Mouse (Mus musculus) forebrain, embryonic 16.5 days (tissue): ENCODE results near the gene Clmn. TPM values are rescaled to one million over a fixed set of nuclear protein-coding genes. Genes with fewer than 3 reads are reported as not detected.
A peak's percentile ranks its signal among the peaks of the same experiment; 100 is the strongest.

Experiments used
- ATAC-seq: fragments of 200-750 bp; cut with Nextera tagmentation; 2 replicates; pipeline ENCODE4 v1.8.0; 2017; ENCODE audit warnings: mild to moderate bottlenecking, moderate library complexity
- H3K27ac ChIP-seq: fragments of 300-500 bp; sonication (generic); 2 replicates; pipeline ENCODE4 v1.5.1; 2014; ENCODE audit warnings: low read length, control low read depth
- H3K27me3 ChIP-seq: fragments of 300-500 bp; sonication (generic); replicated peaks from 2 replicates; pipeline ENCODE4 v1.6.1; 2014; ENCODE audit warnings: low read length; ENCODE audit not compliant: control insufficient read depth, insufficient read depth
- H3K36me3 ChIP-seq: fragments of 300-500 bp; sonication (generic); 2 replicates; pipeline ENCODE4 v1.6.1; 2014; ENCODE audit not compliant: control insufficient read depth, insufficient read depth
- H3K4me1 ChIP-seq: fragments of 300-500 bp; sonication (generic); replicated peaks from 2 replicates; pipeline ENCODE4 v1.6.1; 2014; ENCODE audit warnings: low read length; ENCODE audit not compliant: control insufficient read depth, insufficient read depth
- H3K4me2 ChIP-seq: fragments of 300-500 bp; sonication (generic); 2 replicates; pipeline ENCODE4 v1.6.1; 2014; ENCODE audit warnings: mild to moderate bottlenecking, low read length, control low read depth
- H3K4me3 ChIP-seq: fragments of 300-500 bp; sonication (generic); replicated peaks from 2 replicates; pipeline ENCODE4 v1.5.1; 2014; ENCODE audit warnings: mild to moderate bottlenecking, low read length, control low read depth
- H3K9ac ChIP-seq: fragments of 300-500 bp; sonication (generic); replicated peaks from 2 replicates; pipeline ENCODE4 v1.6.1; 2014; ENCODE audit warnings: low read depth, low read length, control low read depth
- H3K9me3 ChIP-seq: fragments of 300-500 bp; sonication (generic); 2 replicates; pipeline ENCODE4 v1.6.1; 2016; ENCODE audit warnings: low read length; ENCODE audit not compliant: control insufficient read depth
- WGBS: fragments of 180-500 bp; shearing (Covaris S2); extraction: QIAGEN DNeasy Blood & Tissue Kit; methylation state at CpG from one replicate; pipeline ENCODE4 v1.1.7; 2014; 5-methylcytosine and 5-hydroxymethylcytosine counted together
- polyA plus RNA-seq: library from polyadenylated mRNA; unstranded; fragments of >200 nt; fragmentation: Nextera tagmentation; extraction: Ambion mirVana; gene quantifications from 2 replicates; pipeline ENCODE4 v1.2.1, GENCODE M21; 2015

Gene Clmn
- polyA plus RNA-seq, 1 experiment from 2014 or later, result 0.71 TPM

GRCm38 (mm10) chr12:104865166-104865535 is 275 bp upstream of the Clmn start:
- ATAC-seq, result peak; percentile 60
- WGBS, result 0% methylated on average over 6 of the region's 10 CpGs
- H3K9ac ChIP-seq, result peak overlapping the region; percentile 88
- peak overlapping the region; percentile 91 for H3K4me2 ChIP-seq
- no peaks in the 10 kb centered on the region for H3K9me3 ChIP-seq
- no peak overlapping the region for H3K27ac ChIP-seq
- peaks cover 11% of the 10 kb centered on the region for H3K4me1 ChIP-seq
- no peaks in the 10 kb centered on the region for H3K36me3 ChIP-seq
- peak overlapping the region; percentile 78 for H3K4me3 ChIP-seq
- no peaks in the 10 kb centered on the region for H3K27me3 ChIP-seq

DNA sequence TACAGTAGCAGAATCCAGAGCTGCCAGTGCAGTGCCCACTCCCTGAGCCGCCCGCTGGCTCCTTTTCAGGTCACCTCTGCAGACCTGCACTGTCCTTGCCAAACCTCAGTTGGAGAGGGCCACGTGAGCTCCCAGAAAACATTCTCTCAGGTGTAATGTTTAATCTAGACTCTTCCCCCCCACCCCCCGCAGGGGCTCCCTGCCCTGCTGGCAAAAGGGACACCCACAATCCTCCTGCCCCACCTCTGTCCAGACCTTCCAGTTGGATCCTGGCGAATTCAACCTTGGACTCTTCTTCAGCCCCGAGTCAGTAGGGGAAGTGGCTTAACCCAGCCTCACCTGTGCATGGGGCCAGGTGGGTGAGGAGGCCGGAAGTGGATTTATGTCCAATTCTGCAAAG is 1.2 kb downstream of the Clmn start:
- Histone ChIP-seq H3K4me1 (peaks cover 18% of the 10 kb centered on the region), H3K27ac (no peak overlapping the region), H3K9me3 (no peaks in the 10 kb centered on the region), H3K36me3 (no peaks in the 10 kb centered on the region), H3K4me2 (no peak overlapping the region), H3K27me3 (no peaks in the 10 kb centered on the region), H3K4me3 (no peak overlapping the region), H3K9ac (no peak overlapping the region)
- ATAC-seq, result no peak
- WGBS, result 84% methylated on average over 7 of the region's 7 CpGs

DNA sequence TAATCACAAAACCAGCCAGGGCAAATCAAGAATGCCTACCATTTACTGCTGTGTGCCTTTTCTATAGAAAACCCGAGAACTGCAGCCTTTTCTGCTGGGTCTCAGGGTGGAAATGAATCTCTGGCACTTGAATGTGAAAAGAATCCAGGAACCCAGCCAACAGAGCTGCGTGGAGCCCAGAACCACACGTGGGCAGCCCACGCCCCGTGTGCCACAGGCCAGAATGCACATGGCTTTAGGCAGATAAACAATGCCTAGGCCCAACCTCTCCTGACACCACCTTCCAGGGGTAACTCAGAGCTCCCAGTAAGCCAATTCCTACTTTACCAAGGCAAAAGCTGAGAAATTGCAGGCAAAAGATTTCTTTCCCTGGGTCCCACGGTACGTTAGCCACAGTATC is 5.7 kb downstream of the Clmn start:
- Histone ChIP-seq H3K4me2 (no peak overlapping the region), H3K4me1 (peaks cover 10% of the 10 kb centered on the region), H3K27ac (peak overlapping the region; percentile 61), H3K9ac (0 out of 2 replicates have a peak overlapping the region, but pooled peaks have one; percentile 8), H3K9me3 (no peaks in the 10 kb centered on the region), H3K27me3 (no peaks in the 10 kb centered on the region), H3K4me3 (no peak overlapping the region), H3K36me3 (no peaks in the 10 kb centered on the region)
- 41% methylated on average over 7 of the region's 7 CpGs for WGBS
- peak; percentile 29; the same call in 1 of the 2 replicates for ATAC-seq

DNA sequence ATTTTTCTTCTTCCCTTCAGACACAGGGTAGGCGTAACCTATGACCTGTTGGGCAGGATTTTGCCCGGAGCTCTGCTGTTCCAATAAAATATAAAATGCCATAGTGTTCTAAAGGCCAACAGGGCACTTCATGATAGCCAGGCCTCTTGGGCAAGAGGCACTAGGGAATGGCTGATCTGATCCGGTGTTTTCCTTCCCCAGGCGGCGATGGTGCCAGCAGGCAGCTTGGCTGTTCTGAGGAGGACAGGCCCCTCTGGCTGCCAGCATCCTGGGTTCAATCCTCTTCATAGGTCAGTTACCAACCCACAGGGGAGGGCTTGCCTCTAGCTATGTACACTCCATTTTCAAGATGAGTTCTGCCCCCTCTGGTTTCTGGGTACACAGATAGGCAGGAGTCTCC is 6.1 kb downstream of the Clmn start:
- Histone ChIP-seq H3K4me1 (peaks cover 10% of the 10 kb centered on the region), H3K4me3 (no peak overlapping the region), H3K27ac (peak overlapping the region; percentile 61), H3K9me3 (no peaks in the 10 kb centered on the region), H3K36me3 (no peaks in the 10 kb centered on the region), H3K9ac (0 out of 2 replicates have a peak overlapping the region, but pooled peaks have one; percentile 8), H3K4me2 (no peak overlapping the region), H3K27me3 (no peaks in the 10 kb centered on the region)
- 61% methylated on average over 5 of the region's 5 CpGs for WGBS
- ATAC-seq, result no peak

- H3K9me3 ChIP-seq, result no peaks in the 10 kb centered on the region
- H3K4me1 ChIP-seq, result peaks cover 10% of the 10 kb centered on the region
- H3K9ac ChIP-seq, result no peak overlapping the region
- H3K27ac ChIP-seq, result no peak overlapping the region
- WGBS, result 90% methylated on average over 10 of the region's 10 CpGs
- no peak for ATAC-seq
- H3K36me3 ChIP-seq, result no peaks in the 10 kb centered on the region
- H3K4me2 ChIP-seq, result no peak overlapping the region
- H3K27me3 ChIP-seq, result no peaks in the 10 kb centered on the region
- H3K4me3 ChIP-seq, result no peak overlapping the region
These were observed 7.3 kb downstream of the Clmn start for GRCm38 (mm10) chr12:104857614-104858013.

- Histone ChIP-seq H3K4me3 (no peak overlapping the region), H3K36me3 (no peaks in the 10 kb centered on the region), H3K9ac (no peak overlapping the region), H3K27ac (no peak overlapping the region), H3K4me2 (no peak overlapping the region), H3K9me3 (no peaks in the 10 kb centered on the region), H3K27me3 (no peaks in the 10 kb centered on the region), H3K4me1 (peaks cover 10% of the 10 kb centered on the region)
- ATAC-seq, result no peak
- WGBS, result 87% methylated on average over 3 of the region's 3 CpGs
These were observed 8.3 kb downstream of the Clmn start for GRCm38 (mm10) chr12:104856540-104856939.

GRCm38 (mm10) chr12:104855548-104855947 is 9.3 kb downstream of the Clmn start:
- Histone ChIP-seq H3K9ac (no peak overlapping the region), H3K27ac (no peak overlapping the region), H3K4me1 (peaks cover 10% of the 10 kb centered on the region), H3K4me2 (no peak overlapping the region), H3K4me3 (no peak overlapping the region), H3K36me3 (no peaks in the 10 kb centered on the region), H3K27me3 (no peaks in the 10 kb centered on the region), H3K9me3 (no peaks in the 10 kb centered on the region)
- no peak for ATAC-seq
- 83% methylated on average over 7 of the region's 7 CpGs for WGBS

GRCm38 (mm10) chr12:104854826-104855225 is 10.1 kb downstream of the Clmn start:
- Histone ChIP-seq H3K27ac (no peak overlapping the region), H3K4me3 (no peak overlapping the region), H3K4me2 (no peak overlapping the region), H3K9ac (no peak overlapping the region), H3K4me1 (peaks cover 10% of the 10 kb centered on the region), H3K27me3 (no peaks in the 10 kb centered on the region), H3K9me3 (no peaks in the 10 kb centered on the region), H3K36me3 (no peaks in the 10 kb centered on the region)
- 94% methylated on average over 2 of the region's 2 CpGs for WGBS
- no peak for ATAC-seq

DNA sequence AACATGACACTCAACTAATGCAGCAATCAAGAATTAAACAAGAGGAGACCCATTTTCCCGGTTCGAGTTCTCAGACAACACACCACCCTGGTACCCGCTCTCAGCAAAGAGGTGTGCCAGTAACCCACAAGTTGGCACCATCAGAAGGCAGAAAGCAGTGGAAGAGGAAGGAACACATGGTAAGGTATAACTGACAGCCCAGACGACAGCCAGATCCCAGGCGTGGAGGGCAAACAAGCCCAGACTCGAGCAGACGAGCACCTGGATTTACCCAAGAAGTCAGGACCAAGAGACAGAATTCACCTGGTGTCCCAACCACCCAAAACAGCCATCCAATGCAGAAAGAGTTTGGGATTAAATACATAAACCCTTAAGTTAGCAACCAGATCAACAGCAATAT is 11.5 kb downstream of the Clmn start:
- Histone ChIP-seq H3K36me3 (no peaks in the 10 kb centered on the region), H3K27me3 (no peaks in the 10 kb centered on the region), H3K9ac (no peak overlapping the region), H3K4me3 (no peak overlapping the region), H3K27ac (no peak overlapping the region), H3K9me3 (no peaks in the 10 kb centered on the region), H3K4me1 (peaks cover under 1% of the 10 kb centered on the region), H3K4me2 (no peak overlapping the region)
- no peak for ATAC-seq
- 90% methylated on average over 7 of the region's 7 CpGs for WGBS
